Mouse (Mus musculus) midbrain, embryonic 15.5 days (tissue): ENCODE measurements around the gene Zp3. TPM values are rescaled to one million over a fixed set of nuclear protein-coding genes. Genes with fewer than 3 reads are reported as not detected.
A peak's percentile ranks its signal among the peaks of the same experiment; 100 is the strongest.

ENCODE experiments used
- ATAC-seq: fragments of 200-750 bp; cut with Nextera tagmentation; replicated peaks from 2 replicates; pipeline ENCODE4 v1.8.0; 2017; ENCODE audit warnings: moderate TSS enrichment
- H3K27ac ChIP-seq: fragments of 300-500 bp; sonication (generic); 2 replicates; pipeline ENCODE4 v1.5.1; 2015; ENCODE audit warnings: mild to moderate bottlenecking, inconsistent platforms
- H3K27me3 ChIP-seq: fragments of 300-500 bp; sonication (generic); replicated peaks from 2 replicates; pipeline ENCODE4 v1.6.1; 2015; ENCODE audit warnings: inconsistent platforms
- H3K36me3 ChIP-seq: fragments of 300-500 bp; sonication (generic); replicated peaks from 2 replicates; pipeline ENCODE4 v1.6.1; 2015; ENCODE audit warnings: inconsistent platforms
- H3K4me1 ChIP-seq: fragments of 300-500 bp; sonication (generic); 2 replicates; pipeline ENCODE4 v1.6.1; 2015; ENCODE audit warnings: inconsistent platforms
- H3K4me2 ChIP-seq: fragments of 300-500 bp; sonication (generic); 2 replicates; pipeline ENCODE4 v1.6.1; 2015; ENCODE audit warnings: inconsistent platforms, mild to moderate bottlenecking, moderate library complexity
- H3K4me3 ChIP-seq: fragments of 300-500 bp; sonication (generic); 2 replicates; pipeline ENCODE4 v1.5.1; 2015; ENCODE audit warnings: mild to moderate bottlenecking, inconsistent platforms
- H3K9ac ChIP-seq: fragments of 300-500 bp; sonication (generic); 2 replicates; pipeline ENCODE4 v1.6.1; 2015; ENCODE audit warnings: mild to moderate bottlenecking, inconsistent platforms
- H3K9me3 ChIP-seq: fragments of 300-500 bp; sonication (generic); 2 replicates; pipeline ENCODE4 v1.6.1; 2016; ENCODE audit warnings: inconsistent platforms
- WGBS: fragments of 180-500 bp; shearing (Covaris S2); methylation state at CpG from one replicate; pipeline ENCODE4 v1.1.7; 2015; ENCODE audit warnings: mixed read lengths; 5-methylcytosine and 5-hydroxymethylcytosine counted together
- polyA plus RNA-seq: library from polyadenylated mRNA; unstranded; fragments of >200 nt; fragmentation: Nextera tagmentation; extraction: Ambion mirVana; gene quantifications from 2 replicates; pipeline ENCODE4 v1.2.1, GENCODE M21; 2015

Zp3 gene
- polyA plus RNA-seq, 1 experiment from 2014 or later, result 0.21 TPM

GRCm38 (mm10) chr5:135963280-135963627 lies 16.6 kb upstream of the Zp3 start:
- ATAC-seq, result no peak
- peak overlapping the region; percentile 80 for H3K4me2 ChIP-seq
- H3K9ac ChIP-seq, result peak overlapping the region; percentile 82
- H3K27ac ChIP-seq, result peak overlapping the region; percentile 97
- no peaks in the 10 kb centered on the region for H3K27me3 ChIP-seq
- 6% methylated on average over 6 of the region's 6 CpGs for WGBS
- H3K4me3 ChIP-seq, result peak overlapping the region; percentile 56
- H3K36me3 ChIP-seq, result no peaks in the 10 kb centered on the region
- H3K9me3 ChIP-seq, result no peaks in the 10 kb centered on the region
- H3K4me1 ChIP-seq, result peaks cover 14% of the 10 kb centered on the region; the same call in 1 of the 2 replicates

- Histone ChIP-seq H3K9ac (0 out of 2 replicates have a peak overlapping the region, but pooled peaks have one; percentile 1), H3K27me3 (no peaks in the 10 kb centered on the region), H3K27ac (no peak overlapping the region), H3K4me3 (peak overlapping the region; percentile 17), H3K36me3 (no peaks in the 10 kb centered on the region), H3K9me3 (no peaks in the 10 kb centered on the region), H3K4me1 (peaks cover 14% of the 10 kb centered on the region; the same call in 1 of the 2 replicates), H3K4me2 (peak overlapping the region; percentile 38)
- 15% methylated on average over 24 of the region's 24 CpGs for WGBS
- no peak for ATAC-seq
Measured at GRCm38 (mm10) chr5:135965501-135965930, 14.4 kb upstream of the Zp3 start.

GRCm38 (mm10) chr5:135966866-135967265 lies 13.0 kb upstream of the Zp3 start:
- no peaks in the 10 kb centered on the region for H3K9me3 ChIP-seq
- no peaks in the 10 kb centered on the region for H3K27me3 ChIP-seq
- no peaks in the 10 kb centered on the region for H3K36me3 ChIP-seq
- peaks cover 11% of the 10 kb centered on the region; the same call in 1 of the 2 replicates for H3K4me1 ChIP-seq
- H3K4me3 ChIP-seq, result no peak overlapping the region
- ATAC-seq, result no peak
- 66% methylated on average over 9 of the region's 9 CpGs for WGBS
- no peak overlapping the region for H3K4me2 ChIP-seq
- no peak overlapping the region for H3K9ac ChIP-seq
- H3K27ac ChIP-seq, result no peak overlapping the region

GRCm38 (mm10) chr5:135968781-135969180 lies 11.1 kb upstream of the Zp3 start:
- H3K4me2 ChIP-seq, result no peak overlapping the region
- peaks cover 5% of the 10 kb centered on the region; the same call in 1 of the 2 replicates for H3K4me1 ChIP-seq
- H3K9me3 ChIP-seq, result no peaks in the 10 kb centered on the region
- 60% methylated on average over 1 of the region's 1 CpGs for WGBS
- ATAC-seq, result no peak
- no peak overlapping the region for H3K4me3 ChIP-seq
- no peak overlapping the region for H3K9ac ChIP-seq
- no peaks in the 10 kb centered on the region for H3K36me3 ChIP-seq
- H3K27ac ChIP-seq, result no peak overlapping the region
- H3K27me3 ChIP-seq, result no peaks in the 10 kb centered on the region

GRCm38 (mm10) chr5:135970247-135970646 lies 9.7 kb upstream of the Zp3 start:
- Histone ChIP-seq H3K4me3 (no peak overlapping the region), H3K27me3 (no peaks in the 10 kb centered on the region), H3K9me3 (no peaks in the 10 kb centered on the region), H3K36me3 (no peaks in the 10 kb centered on the region), H3K27ac (no peak overlapping the region), H3K9ac (no peak overlapping the region), H3K4me1 (peaks cover 5% of the 10 kb centered on the region; the same call in 1 of the 2 replicates), H3K4me2 (no peak overlapping the region)
- WGBS, result 89% methylated on average over 6 of the region's 6 CpGs
- ATAC-seq, result no peak

GRCm38 (mm10) chr5:135971876-135972275 lies 8.0 kb upstream of the Zp3 start:
- Histone ChIP-seq H3K27ac (no peak overlapping the region), H3K4me2 (no peak overlapping the region), H3K9ac (no peak overlapping the region), H3K4me3 (no peak overlapping the region), H3K9me3 (no peaks in the 10 kb centered on the region), H3K27me3 (no peaks in the 10 kb centered on the region), H3K36me3 (no peaks in the 10 kb centered on the region), H3K4me1 (no peaks in the 10 kb centered on the region)
- no peak for ATAC-seq
- whole genome bisulfite sequencing, result 84% methylated on average over 7 of the region's 7 CpGs

- H3K4me3 ChIP-seq, result no peak within 1 kb of the TSS
- no peak within 1 kb of the TSS for H3K27ac ChIP-seq
- H3K4me1 ChIP-seq, result no peaks in the 10 kb centered on the region
- no peaks in the 10 kb centered on the region for H3K36me3 ChIP-seq
- no peak for ATAC-seq
- no peaks in the 10 kb centered on the region for H3K27me3 ChIP-seq
- H3K9me3 ChIP-seq, result no peaks in the 10 kb centered on the region
- H3K9ac ChIP-seq, result no peak within 1 kb of the TSS
- WGBS, result 23% methylated on average over 9 of the region's 9 CpGs
- H3K4me2 ChIP-seq, result no peak within 1 kb of the TSS
Measured at GRCm38 (mm10) chr5:135974365-135974764, 5.5 kb upstream of the Zp3 start, which contains the start of gene Ssc4d. Ssc4d (minus strand) TSS chr5:135974531.

- Histone ChIP-seq H3K27me3 (no peaks in the 10 kb centered on the region), H3K9me3 (no peaks in the 10 kb centered on the region), H3K4me3 (no peak overlapping the region), H3K4me1 (no peaks in the 10 kb centered on the region), H3K27ac (no peak overlapping the region), H3K9ac (no peak overlapping the region), H3K4me2 (no peak overlapping the region), H3K36me3 (no peaks in the 10 kb centered on the region)
- WGBS, result 91% methylated on average over 8 of the region's 8 CpGs
- no peak for ATAC-seq
Measured at GRCm38 (mm10) chr5:135975893-135976668, 3.8 kb upstream of the Zp3 start.

GRCm38 (mm10) chr5:135979381-135979780 lies 518 bp upstream of the Zp3 start:
- Histone ChIP-seq H3K36me3 (no peaks in the 10 kb centered on the region), H3K4me3 (no peak overlapping the region), H3K27ac (no peak overlapping the region), H3K9ac (no peak overlapping the region), H3K4me1 (no peaks in the 10 kb centered on the region), H3K9me3 (no peaks in the 10 kb centered on the region), H3K27me3 (no peaks in the 10 kb centered on the region), H3K4me2 (no peak overlapping the region)
- 74% methylated on average over 5 of the region's 5 CpGs for WGBS
- no peak for ATAC-seq

GRCm38 (mm10) chr5:135982398-135982797 lies 2.5 kb downstream of the Zp3 start:
- ATAC-seq, result no peak
- H3K36me3 ChIP-seq, result no peaks in the 10 kb centered on the region
- H3K27me3 ChIP-seq, result no peaks in the 10 kb centered on the region
- H3K9me3 ChIP-seq, result no peaks in the 10 kb centered on the region
- no peak overlapping the region for H3K4me3 ChIP-seq
- H3K4me1 ChIP-seq, result no peaks in the 10 kb centered on the region
- WGBS, result 35% methylated on average over 6 of the region's 6 CpGs
- no peak overlapping the region for H3K27ac ChIP-seq
- no peak overlapping the region for H3K9ac ChIP-seq
- H3K4me2 ChIP-seq, result no peak overlapping the region

- no peaks in the 10 kb centered on the region for H3K4me1 ChIP-seq
- no peak overlapping the region for H3K4me3 ChIP-seq
- no peak for ATAC-seq
- no peaks in the 10 kb centered on the region for H3K9me3 ChIP-seq
- no peak overlapping the region for H3K9ac ChIP-seq
- 63% methylated on average over 6 of the region's 6 CpGs for WGBS
- no peak overlapping the region for H3K4me2 ChIP-seq
- no peaks in the 10 kb centered on the region for H3K36me3 ChIP-seq
- no peaks in the 10 kb centered on the region for H3K27me3 ChIP-seq
- no peak overlapping the region for H3K27ac ChIP-seq
Measured at GRCm38 (mm10) chr5:135984546-135985044, 4.7 kb downstream of the Zp3 start.

GRCm38 (mm10) chr5:135987248-135987647 lies 7.3 kb downstream of the Zp3 start:
- H3K27ac ChIP-seq, result no peak overlapping the region
- 61% methylated on average over 11 of the region's 11 CpGs for WGBS
- no peak overlapping the region for H3K4me2 ChIP-seq
- H3K9me3 ChIP-seq, result no peaks in the 10 kb centered on the region
- no peaks in the 10 kb centered on the region for H3K36me3 ChIP-seq
- ATAC-seq, result no peak
- H3K4me3 ChIP-seq, result no peak overlapping the region
- no peak overlapping the region for H3K9ac ChIP-seq
- H3K27me3 ChIP-seq, result no peaks in the 10 kb centered on the region
- H3K4me1 ChIP-seq, result no peaks in the 10 kb centered on the region

- H3K27me3 ChIP-seq, result no peaks in the 10 kb centered on the region
- no peak for ATAC-seq
- H3K9me3 ChIP-seq, result no peaks in the 10 kb centered on the region
- H3K36me3 ChIP-seq, result no peaks in the 10 kb centered on the region
- H3K4me2 ChIP-seq, result no peak overlapping the region
- H3K4me3 ChIP-seq, result no peak overlapping the region
- WGBS, result 71% methylated on average over 5 of the region's 5 CpGs
- H3K27ac ChIP-seq, result no peak overlapping the region
- no peak overlapping the region for H3K9ac ChIP-seq
- H3K4me1 ChIP-seq, result peaks cover 4% of the 10 kb centered on the region
Measured at GRCm38 (mm10) chr5:135990601-135991000, 10.7 kb downstream of the Zp3 start.
